Mouse (Mus musculus): ENCODE data around the gene Ddb1.

DNA sequence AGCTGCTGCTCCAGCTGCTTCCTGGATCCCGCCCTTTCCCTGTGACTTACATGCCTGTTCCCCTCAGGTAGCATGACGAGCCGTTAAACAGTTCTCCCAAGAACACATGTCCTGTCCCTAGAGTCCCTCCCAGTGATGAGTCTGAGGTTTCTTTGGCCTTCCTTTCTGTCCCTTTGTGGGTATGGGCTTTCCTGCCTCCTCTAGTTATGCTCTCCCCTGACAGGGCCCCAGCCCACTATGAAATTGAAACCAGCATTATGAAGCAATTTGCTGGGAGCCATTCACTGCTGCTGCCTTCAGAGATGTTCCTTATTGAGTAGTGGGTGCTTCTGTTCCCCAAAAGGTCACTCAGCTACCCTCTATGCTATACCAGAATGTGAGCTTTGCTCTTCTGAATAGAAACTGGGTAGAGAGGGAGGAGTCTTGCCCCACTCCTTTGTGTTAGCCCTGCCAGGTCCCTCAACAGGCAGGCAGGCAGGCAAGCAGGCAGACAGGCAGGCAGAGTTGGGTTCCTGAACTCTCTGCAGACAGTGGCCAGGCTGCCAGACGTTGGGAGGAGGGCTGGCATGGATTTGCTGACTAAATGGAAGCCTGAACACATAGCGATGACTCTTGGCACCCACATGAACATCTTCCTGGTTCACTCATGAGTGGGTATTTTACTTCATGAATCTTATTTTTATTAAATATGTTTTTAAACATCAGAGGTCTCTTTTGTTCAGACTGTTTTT, 15.8 kb upstream of the Ddb1 start:
- TF ChIP-seq CTCF (conservative IDR thresholded peaks at IDR 0.05; ENCODE audit: insufficient read depth, insufficient read length, low read depth, low read length) (no peak), POLR2A (IDR thresholded peaks at IDR 0.05; ENCODE audit: low read depth, low read length) (no peak)
